Mouse (Mus musculus): ENCODE results near the gene Hist1h2ag.

GRCm38 (mm10) chr13:22063468-22063867, 20.7 kb upstream of the Hist1h2ag start:
- TF ChIP-seq EP300 (IDR thresholded peaks at IDR 0.05; ENCODE audit: low read depth) (no peak), CTCF (IDR thresholded peaks at IDR 0.05; ENCODE audit: low read depth) (no peak)
